Comparison of ENCODE assay signal across 15 mouse cellular contexts in the genomic region with DNA sequence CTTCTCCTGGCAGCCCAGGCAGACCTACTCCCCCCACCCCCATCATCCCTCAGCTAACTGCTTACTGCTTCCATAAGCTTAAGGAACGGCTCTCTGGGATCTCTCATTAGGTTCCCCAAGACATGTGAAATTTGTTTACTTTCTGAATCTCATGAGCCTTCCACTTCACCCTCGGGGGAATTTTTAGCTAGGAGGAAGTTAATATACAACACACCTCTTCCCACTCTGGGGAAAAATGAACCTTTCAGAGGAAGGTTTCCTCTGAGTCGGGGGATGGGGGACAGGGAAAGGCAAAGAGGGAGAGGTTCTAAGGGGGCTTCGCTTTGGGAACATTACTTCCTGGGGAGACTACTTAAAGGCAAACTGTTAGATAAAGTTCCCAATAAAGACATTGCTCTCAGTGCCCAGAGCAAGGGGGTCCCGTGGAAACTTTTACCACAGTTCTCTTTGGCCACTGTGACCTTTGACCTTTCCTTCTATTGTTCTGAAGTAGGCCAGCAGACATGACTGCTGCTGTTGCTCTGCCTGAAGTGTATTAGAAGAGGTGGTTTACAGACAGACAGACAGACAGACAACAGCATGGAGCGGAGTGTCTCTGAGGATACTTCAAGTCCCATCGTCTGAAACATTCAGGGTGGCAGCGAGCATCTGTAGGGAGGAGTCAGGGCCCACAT. TPM values are rescaled to one million over a fixed set of nuclear protein-coding genes. Genes with fewer than 3 reads are reported as not detected.
A peak's percentile ranks its signal among the peaks of the same experiment; 100 is the strongest.
DNase-seq lines count a peak whose midpoint lies in the region; ATAC-seq and TF ChIP-seq lines count a peak whose summit lies in the region.
"Had no signal": no experiment of that assay in that cellular context is flagged by ENCODE, and none has a peak within 500 bp of the region (broad histone marks: within the 10 kb centered on the region; RNA-seq: fewer than 3 reads in every experiment).

No protein-coding gene starts in this region.

- no peak overlapping the region for H3K9ac ChIP-seq in lung, embryonic 14.5 days
- no peak overlapping the region for H3K9ac ChIP-seq in embryonic facial prominence, embryonic 15.5 days
- H3K9ac ChIP-seq in limb, embryonic 13.5 days: no peak overlapping the region; the same call in 1 of the 2 replicates
- H3K9ac ChIP-seq: forebrain, embryonic 12.5 days; heart, embryonic 15.5 days; liver, embryonic 15.5 days; midbrain, embryonic 15.5 days had no signal

- no peak overlapping the region for H3K27ac ChIP-seq in lung, embryonic 14.5 days (ENCODE audit: low read depth)
- H3K27ac ChIP-seq in embryonic facial prominence, embryonic 15.5 days (replicated peaks): no peak overlapping the region
- no peak overlapping the region for H3K27ac ChIP-seq in limb, embryonic 13.5 days
- H3K27ac ChIP-seq: forebrain, embryonic 12.5 days; heart, embryonic 15.5 days; liver, embryonic 15.5 days; midbrain, embryonic 15.5 days had no signal

- 0 out of 2 replicates have a peak, but pooled peaks cover 6% of the 10 kb centered on the region for H3K4me1 ChIP-seq in lung, embryonic 14.5 days (ENCODE audit: insufficient read depth)
- peaks cover 18% of the 10 kb centered on the region for H3K4me1 ChIP-seq in embryonic facial prominence, embryonic 15.5 days
- peaks cover 27% of the 10 kb centered on the region for H3K4me1 ChIP-seq in limb, embryonic 13.5 days
- H3K4me1 ChIP-seq: forebrain, embryonic 12.5 days; liver, embryonic 15.5 days; midbrain, embryonic 15.5 days had no signal

- DNase-seq in lung, embryonic 14.5 days: peak; percentile 12
- no peak for DNase-seq in lung, postnatal 36 days
- peak; percentile 85 for DNase-seq in kidney, adult 9 months
- DNase-seq in thymus, adult 18-20 months: no peak
- no peak for DNase-seq in heart, postnatal 4 days
- DNase-seq: adrenal gland, adult 2 months; cerebellum, adult 9-10 months; right cerebral cortex, postnatal 25 days had no signal

- no peak overlapping the region for H3K4me3 ChIP-seq in lung, embryonic 14.5 days (ENCODE audit: low read depth, low read length)
- no peak overlapping the region for H3K4me3 ChIP-seq in embryonic facial prominence, embryonic 15.5 days (replicated peaks)
- no peak overlapping the region for H3K4me3 ChIP-seq in limb, embryonic 13.5 days
- H3K4me3 ChIP-seq: forebrain, embryonic 12.5 days; heart, embryonic 15.5 days; liver, embryonic 15.5 days; midbrain, embryonic 15.5 days had no signal

- TF ChIP-seq CTCF in lung, embryonic 14.5 days (IDR thresholded peaks at IDR 0.05; ENCODE audit: low read depth): no peak

- ATAC-seq in lung, embryonic 14.5 days (ENCODE audit: insufficient read depth): no peak
- ATAC-seq in embryonic facial prominence, embryonic 15.5 days (ENCODE audit: insufficient number of reproducible peaks, low FRiP score, low TSS enrichment, low read depth): 0 out of 2 replicates have a peak, but pooled peaks have one; percentile 15
- ATAC-seq in limb, embryonic 13.5 days (ENCODE audit: low FRiP score, low read depth): no peak
- ATAC-seq: midbrain, embryonic 15.5 days had no signal

- H3K4me2 ChIP-seq in lung, embryonic 14.5 days: no peak overlapping the region
- no peak overlapping the region for H3K4me2 ChIP-seq in embryonic facial prominence, embryonic 15.5 days (replicated peaks)
- H3K4me2 ChIP-seq in limb, embryonic 13.5 days (replicated peaks): peak overlapping the region; percentile 9; the same call in 1 of the 2 replicates
- H3K4me2 ChIP-seq: forebrain, embryonic 12.5 days; heart, embryonic 15.5 days; liver, embryonic 15.5 days; midbrain, embryonic 15.5 days had no signal

- H3K27me3 ChIP-seq in lung, embryonic 14.5 days (ENCODE audit: insufficient read depth, low read length): no peaks in the 10 kb centered on the region
- no peaks in the 10 kb centered on the region for H3K27me3 ChIP-seq in embryonic facial prominence, embryonic 15.5 days
- no peaks in the 10 kb centered on the region for H3K27me3 ChIP-seq in limb, embryonic 13.5 days
- H3K27me3 ChIP-seq: forebrain, embryonic 12.5 days; heart, embryonic 15.5 days; liver, embryonic 15.5 days; midbrain, embryonic 15.5 days had no signal

- no peaks in the 10 kb centered on the region for H3K9me3 ChIP-seq in lung, embryonic 14.5 days (ENCODE audit: low read depth, low read length)
- H3K9me3 ChIP-seq in embryonic facial prominence, embryonic 15.5 days (replicated peaks): no peaks in the 10 kb centered on the region
- no peaks in the 10 kb centered on the region for H3K9me3 ChIP-seq in limb, embryonic 13.5 days
- H3K9me3 ChIP-seq: heart, embryonic 15.5 days; liver, embryonic 15.5 days; midbrain, embryonic 15.5 days had no signal

- WGBS in lung, embryonic 14.5 days: 41% methylated on average over 8 of the region's 8 CpGs
- 36% methylated on average over 8 of the region's 8 CpGs for WGBS in embryonic facial prominence, embryonic 15.5 days
- 24% methylated on average over 8 of the region's 8 CpGs for WGBS in limb, embryonic 13.5 days

- no peaks in the 10 kb centered on the region for H3K36me3 ChIP-seq in lung, embryonic 14.5 days (ENCODE audit: insufficient read depth)
- no peaks in the 10 kb centered on the region for H3K36me3 ChIP-seq in embryonic facial prominence, embryonic 15.5 days
- no peaks in the 10 kb centered on the region for H3K36me3 ChIP-seq in limb, embryonic 13.5 days
- H3K36me3 ChIP-seq: forebrain, embryonic 12.5 days; G1E; heart, embryonic 15.5 days; liver, embryonic 15.5 days; midbrain, embryonic 15.5 days had no signal

RNA-seq across cellular contexts. Expression of a gene that starts 22.5 kb away (rescaled TPM):
- 26.1 and 27.2 TPM in 2 replicates for polyA plus RNA-seq in lung, embryonic 14.5 days (2014; fragmentation: Nextera tagmentation; extraction: Ambion mirVana)
- polyA plus RNA-seq in embryonic facial prominence, embryonic 15.5 days (2015; fragmentation: Nextera tagmentation; extraction: Ambion mirVana): 79.3 and 88.7 TPM in 2 replicates
- 47.3 and 49.5 TPM in 2 replicates for polyA plus RNA-seq in limb, embryonic 13.5 days (2015; fragmentation: Nextera tagmentation; extraction: Ambion mirVana)
- 10 to 100 TPM; 23.8 to 29.4 TPM for total RNA-seq in heart, postnatal 4 days (2021)

RNA-seq across cellular contexts. Expression of a gene that starts 30.4 kb away (rescaled TPM):
- polyA plus RNA-seq in lung, embryonic 14.5 days (2014; fragmentation: Nextera tagmentation; extraction: Ambion mirVana): 12.0 and 12.3 TPM in 2 replicates
- polyA plus RNA-seq in embryonic facial prominence, embryonic 15.5 days (2015; fragmentation: Nextera tagmentation; extraction: Ambion mirVana): 9.4 and 11.1 TPM in 2 replicates
- 4.4 and 5.8 TPM in 2 replicates for polyA plus RNA-seq in limb, embryonic 13.5 days (2015; fragmentation: Nextera tagmentation; extraction: Ambion mirVana)
- total RNA-seq in heart, postnatal 4 days (2021): 10 to 100 TPM; 54.7 to 61.4 TPM

Comparison
In these comparisons a context has a peak if more than half of its experiments do, and no peak if none do; other contexts are left out.
1. DNase-seq: peak in lung, embryonic 14.5 days (single experiment) and kidney, adult 9 months (single experiment); none in lung, postnatal 36 days (single experiment), thymus, adult 18-20 months (0 of 2) and heart, postnatal 4 days (single experiment).